Mouse (Mus musculus): ENCODE results near the gene Rfx7. TPM values are rescaled to one million over a fixed set of nuclear protein-coding genes. Genes with fewer than 3 reads are reported as not detected.

Rfx7 gene
- polyA plus RNA-seq, 1 experiment from 2014 or later = 18.4 TPM

GRCm38 (mm10) chr9:72613884-72614283, 81.8 kb downstream of the Rfx7 start:
- WGBS = 76% methylated on average over 2 of the region's 2 CpGs
- Histone ChIP-seq H3K27me3 (ENCODE audit: control insufficient read depth, insufficient read depth, low read length) (no peaks in the 10 kb centered on the region), H3K9ac (ENCODE audit: low read length) (no peak overlapping the region), H3K36me3 (ENCODE audit: control insufficient read depth, insufficient read depth, low read length) (peaks cover 9% of the 10 kb centered on the region), H3K4me1 (ENCODE audit: control insufficient read depth, insufficient read depth, low read length) (no peaks in the 10 kb centered on the region), H3K9me3 (ENCODE audit: control insufficient read depth, low read length) (no peaks in the 10 kb centered on the region), H3K4me2 (ENCODE audit: low read depth, severe bottlenecking) (no peak overlapping the region), H3K4me3 (ENCODE audit: low read depth, low read length) (no peak overlapping the region), H3K27ac (replicated peaks; ENCODE audit: low read depth, low read length) (no peak overlapping the region)
- no peak for ATAC-seq (ENCODE audit: insufficient number of reproducible peaks, low FRiP score, low TSS enrichment, low read depth)
- no peak for DNase-seq (ENCODE audit: low spot score)

- ATAC-seq (ENCODE audit: insufficient number of reproducible peaks, low FRiP score, low TSS enrichment, low read depth) (no peak), DNase-seq (ENCODE audit: low spot score) (no peak)
- H3K4me2 ChIP-seq (ENCODE audit: low read depth, severe bottlenecking) = no peak overlapping the region
- H3K9me3 ChIP-seq (ENCODE audit: control insufficient read depth, low read length) = no peaks in the 10 kb centered on the region
- no peak overlapping the region for H3K4me3 ChIP-seq (ENCODE audit: low read depth, low read length)
- 87% methylated on average over 6 of the region's 6 CpGs for WGBS
- no peak overlapping the region for H3K27ac ChIP-seq (replicated peaks; ENCODE audit: low read depth, low read length)
- no peaks in the 10 kb centered on the region for H3K27me3 ChIP-seq (ENCODE audit: control insufficient read depth, insufficient read depth, low read length)
- H3K4me1 ChIP-seq (ENCODE audit: control insufficient read depth, insufficient read depth, low read length) = no peaks in the 10 kb centered on the region
- H3K9ac ChIP-seq (ENCODE audit: low read length) = no peak overlapping the region
- peaks cover 11% of the 10 kb centered on the region for H3K36me3 ChIP-seq (ENCODE audit: control insufficient read depth, insufficient read depth, low read length)
Observed at GRCm38 (mm10) chr9:72614786-72615480, 82.9 kb downstream of the Rfx7 start.

GRCm38 (mm10) chr9:72618037-72618436, 86.0 kb downstream of the Rfx7 start:
- H3K4me3 ChIP-seq (ENCODE audit: low read depth, low read length) = no peak overlapping the region
- 92% methylated on average over 3 of the region's 3 CpGs for WGBS
- no peak overlapping the region for H3K9ac ChIP-seq (ENCODE audit: low read length)
- no peaks in the 10 kb centered on the region for H3K27me3 ChIP-seq (ENCODE audit: control insufficient read depth, insufficient read depth, low read length)
- DNase-seq (ENCODE audit: low spot score) = no peak
- H3K36me3 ChIP-seq (ENCODE audit: control insufficient read depth, insufficient read depth, low read length) = peaks cover 11% of the 10 kb centered on the region
- no peak overlapping the region for H3K4me2 ChIP-seq (ENCODE audit: low read depth, severe bottlenecking)
- no peak overlapping the region for H3K27ac ChIP-seq (replicated peaks; ENCODE audit: low read depth, low read length)
- no peak for ATAC-seq (ENCODE audit: insufficient number of reproducible peaks, low FRiP score, low TSS enrichment, low read depth)
- H3K9me3 ChIP-seq (ENCODE audit: control insufficient read depth, low read length) = no peaks in the 10 kb centered on the region
- no peaks in the 10 kb centered on the region for H3K4me1 ChIP-seq (ENCODE audit: control insufficient read depth, insufficient read depth, low read length)

- 88% methylated on average over 1 of the region's 1 CpGs for WGBS
- Histone ChIP-seq H3K9me3 (ENCODE audit: control insufficient read depth, low read length) (no peaks in the 10 kb centered on the region), H3K4me1 (ENCODE audit: control insufficient read depth, insufficient read depth, low read length) (no peaks in the 10 kb centered on the region), H3K4me2 (ENCODE audit: low read depth, severe bottlenecking) (no peak overlapping the region), H3K36me3 (ENCODE audit: control insufficient read depth, insufficient read depth, low read length) (peaks cover 5% of the 10 kb centered on the region), H3K9ac (ENCODE audit: low read length) (no peak overlapping the region), H3K4me3 (ENCODE audit: low read depth, low read length) (no peak overlapping the region), H3K27ac (replicated peaks; ENCODE audit: low read depth, low read length) (no peak overlapping the region), H3K27me3 (ENCODE audit: control insufficient read depth, insufficient read depth, low read length) (no peaks in the 10 kb centered on the region)
- ATAC-seq (ENCODE audit: insufficient number of reproducible peaks, low FRiP score, low TSS enrichment, low read depth) = no peak
- DNase-seq (ENCODE audit: low spot score) = no peak
Observed at GRCm38 (mm10) chr9:72623605-72624004, 91.6 kb downstream of the Rfx7 start.

- H3K4me3 ChIP-seq (ENCODE audit: low read depth, low read length) = no peak overlapping the region
- no peaks in the 10 kb centered on the region for H3K27me3 ChIP-seq (ENCODE audit: control insufficient read depth, insufficient read depth, low read length)
- no peaks in the 10 kb centered on the region for H3K4me1 ChIP-seq (ENCODE audit: control insufficient read depth, insufficient read depth, low read length)
- no peak overlapping the region for H3K4me2 ChIP-seq (ENCODE audit: low read depth, severe bottlenecking)
- ATAC-seq (ENCODE audit: insufficient number of reproducible peaks, low FRiP score, low TSS enrichment, low read depth) = no peak
- DNase-seq (ENCODE audit: low spot score) = no peak
- H3K9ac ChIP-seq (ENCODE audit: low read length) = no peak overlapping the region
- no peaks in the 10 kb centered on the region for H3K36me3 ChIP-seq (ENCODE audit: control insufficient read depth, insufficient read depth, low read length)
- 84% methylated on average over 1 of the region's 1 CpGs for WGBS
- no peak overlapping the region for H3K27ac ChIP-seq (replicated peaks; ENCODE audit: low read depth, low read length)
- H3K9me3 ChIP-seq (ENCODE audit: control insufficient read depth, low read length) = no peaks in the 10 kb centered on the region
Observed at GRCm38 (mm10) chr9:72627598-72627997, 95.6 kb downstream of the Rfx7 start.

GRCm38 (mm10) chr9:72628591-72628990, 96.6 kb downstream of the Rfx7 start:
- DNase-seq (ENCODE audit: low spot score) (no peak), ATAC-seq (ENCODE audit: insufficient number of reproducible peaks, low FRiP score, low TSS enrichment, low read depth) (no peak)
- Histone ChIP-seq H3K9ac (ENCODE audit: low read length) (no peak overlapping the region), H3K4me1 (ENCODE audit: control insufficient read depth, insufficient read depth, low read length) (no peaks in the 10 kb centered on the region), H3K36me3 (ENCODE audit: control insufficient read depth, insufficient read depth, low read length) (no peaks in the 10 kb centered on the region), H3K9me3 (ENCODE audit: control insufficient read depth, low read length) (no peaks in the 10 kb centered on the region), H3K4me3 (ENCODE audit: low read depth, low read length) (no peak overlapping the region), H3K4me2 (ENCODE audit: low read depth, severe bottlenecking) (no peak overlapping the region), H3K27ac (replicated peaks; ENCODE audit: low read depth, low read length) (no peak overlapping the region), H3K27me3 (ENCODE audit: control insufficient read depth, insufficient read depth, low read length) (no peaks in the 10 kb centered on the region)
- 43% methylated on average over 2 of the region's 2 CpGs for WGBS

- H3K9ac ChIP-seq (ENCODE audit: low read length) = no peak overlapping the region
- no peaks in the 10 kb centered on the region for H3K27me3 ChIP-seq (ENCODE audit: control insufficient read depth, insufficient read depth, low read length)
- H3K4me3 ChIP-seq (ENCODE audit: low read depth, low read length) = no peak overlapping the region
- H3K27ac ChIP-seq (replicated peaks; ENCODE audit: low read depth, low read length) = no peak overlapping the region
- no peaks in the 10 kb centered on the region for H3K36me3 ChIP-seq (ENCODE audit: control insufficient read depth, insufficient read depth, low read length)
- no peaks in the 10 kb centered on the region for H3K9me3 ChIP-seq (ENCODE audit: control insufficient read depth, low read length)
- no peak for ATAC-seq (ENCODE audit: insufficient number of reproducible peaks, low FRiP score, low TSS enrichment, low read depth)
- peak; percentile 11 for DNase-seq (ENCODE audit: low spot score)
- WGBS = 26% methylated on average over 1 of the region's 1 CpGs
- no peaks in the 10 kb centered on the region for H3K4me1 ChIP-seq (ENCODE audit: control insufficient read depth, insufficient read depth, low read length)
- H3K4me2 ChIP-seq (ENCODE audit: low read depth, severe bottlenecking) = no peak overlapping the region
Observed at GRCm38 (mm10) chr9:72632198-72632597, 100.2 kb downstream of the Rfx7 start.

- Histone ChIP-seq H3K36me3 (ENCODE audit: control insufficient read depth, insufficient read depth, low read length) (no peaks in the 10 kb centered on the region), H3K27me3 (ENCODE audit: control insufficient read depth, insufficient read depth, low read length) (no peaks in the 10 kb centered on the region), H3K9ac (ENCODE audit: low read length) (no peak overlapping the region), H3K4me3 (ENCODE audit: low read depth, low read length) (no peak overlapping the region), H3K4me2 (ENCODE audit: low read depth, severe bottlenecking) (no peak overlapping the region), H3K4me1 (ENCODE audit: control insufficient read depth, insufficient read depth, low read length) (peaks cover 4% of the 10 kb centered on the region; the same call in 1 of the 2 replicates), H3K9me3 (ENCODE audit: control insufficient read depth, low read length) (no peaks in the 10 kb centered on the region), H3K27ac (replicated peaks; ENCODE audit: low read depth, low read length) (no peak overlapping the region)
- no peak for ATAC-seq (ENCODE audit: insufficient number of reproducible peaks, low FRiP score, low TSS enrichment, low read depth)
- peak; percentile 24 for DNase-seq (ENCODE audit: low spot score)
Observed at GRCm38 (mm10) chr9:72635134-72635533, 103.1 kb downstream of the Rfx7 start.

- DNase-seq (ENCODE audit: low spot score) (peak; percentile 19), ATAC-seq (ENCODE audit: insufficient number of reproducible peaks, low FRiP score, low TSS enrichment, low read depth) (no peak)
- Histone ChIP-seq H3K27me3 (ENCODE audit: control insufficient read depth, insufficient read depth, low read length) (no peaks in the 10 kb centered on the region), H3K4me1 (ENCODE audit: control insufficient read depth, insufficient read depth, low read length) (peaks cover 17% of the 10 kb centered on the region), H3K9me3 (ENCODE audit: control insufficient read depth, low read length) (no peaks in the 10 kb centered on the region), H3K4me3 (ENCODE audit: low read depth, low read length) (no peak overlapping the region), H3K9ac (ENCODE audit: low read length) (no peak overlapping the region), H3K36me3 (ENCODE audit: control insufficient read depth, insufficient read depth, low read length) (no peaks in the 10 kb centered on the region), H3K4me2 (ENCODE audit: low read depth, severe bottlenecking) (no peak overlapping the region), H3K27ac (replicated peaks; ENCODE audit: low read depth, low read length) (no peak overlapping the region)
- 82% methylated on average over 7 of the region's 7 CpGs for WGBS
Observed at GRCm38 (mm10) chr9:72636547-72636946, 104.5 kb downstream of the Rfx7 start.

All from limb, embryonic 11.5 days (tissue).